Mouse (Mus musculus) skeletal muscle tissue, postnatal 0 days (tissue): ENCODE data around the gene Cdipt. TPM values are rescaled to one million over a fixed set of nuclear protein-coding genes. Genes with fewer than 3 reads are reported as not detected.

Experiments
- polyA plus RNA-seq: library from polyadenylated mRNA; unstranded; fragments of >200 nt; fragmentation: Nextera tagmentation; extraction: Ambion mirVana; gene quantifications from 2 replicates; pipeline ENCODE4 v1.2.1, GENCODE M21; 2015

Cdipt gene
- 45.2 and 57.4 TPM in 2 replicates for polyA plus RNA-seq

GRCm38 (mm10) chr7:126975893-126975949, at the start of gene Cdipt:
Gene Cdipt, plus strand, starts transcription at chr7:126975914.

GRCm38 (mm10) chr7:126928384-126929037, 47.2 kb upstream of the Cdipt start, which contains the start of gene Kctd13:
Gene Kctd13, plus strand, starts transcription at chr7:126928879.

GRCm38 (mm10) chr7:126949403-126949792, 26.3 kb upstream of the Cdipt start, which contains the start of gene Asphd1:
Gene Asphd1, minus strand, starts transcription at chr7:126949582.

GRCm38 (mm10) chr7:126949793-126950646, 25.7 kb upstream of the Cdipt start, which contains the start of gene Sez6l2:
Gene Sez6l2, plus strand, starts transcription at chr7:126950563.

GRCm38 (mm10) chr7:126975950-126976866, 494 bp downstream of the Cdipt start, which contains the start of gene Cdiptos:
Gene Cdiptos, minus strand, starts transcription at chr7:126976098.

GRCm38 (mm10) chr7:127014320-127014719, 38.6 kb downstream of the Cdipt start, which contains the start of gene Mvp:
Gene Mvp, minus strand, starts transcription at chr7:127014621.

GRCm38 (mm10) chr7:127016481-127016485, 40.6 kb downstream of the Cdipt start, which contains the start of gene Pagr1b:
Gene Pagr1b, minus strand, starts transcription at chr7:127016484.

GRCm38 (mm10) chr7:127016971-127017949, 41.5 kb downstream of the Cdipt start, which contains the start of gene Pagr1a:
Gene Pagr1a, minus strand, starts transcription at chr7:127017352.

GRCm38 (mm10) chr7:127020901-127021562, 45.3 kb downstream of the Cdipt start, which contains the start of the genes Gm42742 and Prrt2:
Gene Gm42742, minus strand, starts transcription at chr7:127021097.
Gene Prrt2, minus strand, starts transcription at chr7:127021211.

GRCm38 (mm10) chr7:127026984-127027726, 51.4 kb downstream of the Cdipt start, which contains the start of gene Maz:
Gene Maz, minus strand, starts transcription at chr7:127027037.

Other genes starting within 250 kb of the Cdipt start
- gene Mapk3, start 216.3 kb upstream of the Cdipt start, polyA plus RNA-seq, result 40.3 and 40.6 TPM in 2 replicates
- gene Gdpd3, start 209.6 kb upstream of the Cdipt start, polyA plus RNA-seq, result 1.2 and 2.3 TPM in 2 replicates
- 155 and 192 TPM in 2 replicates for gene Ypel3, start 199.0 kb upstream of the Cdipt start, polyA plus RNA-seq
- gene Tbx6, start 194.4 kb upstream of the Cdipt start, polyA plus RNA-seq, result 0.15 and 0.27 TPM in 2 replicates
- 94.5 and 113 TPM in 2 replicates for gene Ppp4c, start 183.4 kb upstream of the Cdipt start, polyA plus RNA-seq
- 1.6 and 1.8 TPM in 2 replicates for gene Fam57b, start 178.2 kb upstream of the Cdipt start, polyA plus RNA-seq
- not detected in 2 replicates for gene 4930451I11Rik, start 144.3 kb upstream of the Cdipt start, polyA plus RNA-seq
- 0.24 and 0.37 TPM in 2 replicates for gene Doc2a, start 128.5 kb upstream of the Cdipt start, polyA plus RNA-seq
- gene Hirip3, start 113.9 kb upstream of the Cdipt start, polyA plus RNA-seq, result 10.0 TPM in 2 replicates
- 28.3 and 39.2 TPM in 2 replicates for gene Ino80e, start 113.5 kb upstream of the Cdipt start, polyA plus RNA-seq
- gene Taok2, start 91.2 kb upstream of the Cdipt start, polyA plus RNA-seq, result 17.4 and 18.3 TPM in 2 replicates
- 22.8 and 29.8 TPM in 2 replicates for gene Tmem219, start 53.0 kb upstream of the Cdipt start, polyA plus RNA-seq
- 6.0 and 7.1 TPM in 2 replicates for gene Kctd13, start 47.0 kb upstream of the Cdipt start, polyA plus RNA-seq
- not detected in 2 replicates for gene Asphd1, start 26.3 kb upstream of the Cdipt start, polyA plus RNA-seq
- gene Sez6l2, start 25.4 kb upstream of the Cdipt start, polyA plus RNA-seq, result 0.65 and 0.96 TPM in 2 replicates
- gene Cdiptos, start 184 bp downstream of the Cdipt start, polyA plus RNA-seq, result 1.2 and 1.6 TPM in 2 replicates
- gene Mvp, start 38.7 kb downstream of the Cdipt start, polyA plus RNA-seq, result 13.8 and 18.8 TPM in 2 replicates
- gene Pagr1b, start 40.6 kb downstream of the Cdipt start, polyA plus RNA-seq, result not detected in 2 replicates
- gene Pagr1a, start 41.4 kb downstream of the Cdipt start, polyA plus RNA-seq, result 37.2 and 37.9 TPM in 2 replicates
- 9.2 and 17.4 TPM in 2 replicates for gene Gm42742, start 45.2 kb downstream of the Cdipt start, polyA plus RNA-seq
- gene Prrt2, start 45.3 kb downstream of the Cdipt start, polyA plus RNA-seq, result 3.0 and 4.0 TPM in 2 replicates
- 21.3 and 26.0 TPM in 2 replicates for gene Maz, start 51.1 kb downstream of the Cdipt start, polyA plus RNA-seq
- gene Kif22, start 66.6 kb downstream of the Cdipt start, polyA plus RNA-seq, result 20.9 and 23.2 TPM in 2 replicates
- gene Zg16, start 111.4 kb downstream of the Cdipt start, polyA plus RNA-seq, result not detected in 2 replicates
- 2.4 and 2.7 TPM in 2 replicates for gene AI467606, start 115.4 kb downstream of the Cdipt start, polyA plus RNA-seq
- 5.4 and 5.8 TPM in 2 replicates for gene Qprt, start 146.3 kb downstream of the Cdipt start, polyA plus RNA-seq
- gene Spn, start 161.9 kb downstream of the Cdipt start, polyA plus RNA-seq, result 0.22 and 0.63 TPM in 2 replicates
- 22.0 and 23.9 TPM in 2 replicates for gene Cd2bp2, start 220.1 kb downstream of the Cdipt start, polyA plus RNA-seq
- gene Tbc1d10b, start 232.6 kb downstream of the Cdipt start, polyA plus RNA-seq, result 17.3 and 19.1 TPM in 2 replicates
- gene Mylpf, start 233.0 kb downstream of the Cdipt start, polyA plus RNA-seq, result 16,282 and 17,335 TPM in 2 replicates